ENCODE assay signal across 12 mouse cellular contexts in the genomic region with DNA sequence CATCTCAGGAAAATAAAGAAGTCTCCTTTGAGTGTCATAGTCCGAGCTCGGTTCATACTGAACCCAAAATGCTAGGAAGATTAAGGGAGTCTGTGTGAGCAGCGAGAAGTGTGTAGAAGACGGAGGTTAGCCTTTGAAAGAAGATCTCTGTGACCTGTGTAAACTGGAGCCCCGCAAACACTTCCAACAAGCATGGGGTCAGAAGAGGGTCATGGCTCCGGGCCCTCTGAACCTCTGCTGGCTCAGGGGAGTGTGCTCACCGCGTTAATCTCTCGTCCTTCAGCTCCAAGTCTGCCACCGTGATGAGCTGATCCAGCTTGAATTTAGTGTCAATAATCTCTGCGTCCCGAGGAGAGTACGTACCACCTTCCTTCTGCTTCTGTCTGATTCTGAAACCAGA.
DNase-seq lines count a peak whose midpoint lies in the region; ATAC-seq and TF ChIP-seq lines count a peak whose summit lies in the region.
"Had no signal": no experiment of that assay in that cellular context is flagged by ENCODE, and none has a peak within 500 bp of the region (broad histone marks: within the 10 kb centered on the region; RNA-seq: fewer than 3 reads in every experiment).

No protein-coding gene starts in this region.

- no peaks in the 10 kb centered on the region for H3K4me1 ChIP-seq in heart, embryonic 12.5 days (replicated peaks)
- H3K4me1 ChIP-seq in liver, postnatal 0 days (ENCODE audit: insufficient read depth) = no peaks in the 10 kb centered on the region
- no peaks in the 10 kb centered on the region for H3K4me1 ChIP-seq in liver, embryonic 12.5 days
- H3K4me1 ChIP-seq in embryonic facial prominence, embryonic 10.5 days = peaks cover 6% of the 10 kb centered on the region
- H3K4me1 ChIP-seq in limb, embryonic 10.5 days = peaks cover 5% of the 10 kb centered on the region; the same call in 1 of the 2 replicates
- H3K4me1 ChIP-seq: neural tube, embryonic 13.5 days had no signal

- no peak for ATAC-seq in heart, embryonic 12.5 days (ENCODE audit: insufficient number of reproducible peaks, low FRiP score)
- ATAC-seq in liver, postnatal 0 days = no peak
- no peak for ATAC-seq in liver, embryonic 12.5 days

- TF ChIP-seq EP300 in liver, postnatal 0 days (IDR thresholded peaks at IDR 0.05; ENCODE audit: low read depth) = no peak

- H3K27me3 ChIP-seq in heart, embryonic 12.5 days (replicated peaks) = no peaks in the 10 kb centered on the region
- no peaks in the 10 kb centered on the region for H3K27me3 ChIP-seq in liver, postnatal 0 days (ENCODE audit: insufficient read depth, low read length)
- no peaks in the 10 kb centered on the region for H3K27me3 ChIP-seq in liver, embryonic 12.5 days (replicated peaks)
- no peaks in the 10 kb centered on the region for H3K27me3 ChIP-seq in embryonic facial prominence, embryonic 10.5 days (replicated peaks; ENCODE audit: low read depth, poor library complexity, severe bottlenecking)
- no peaks in the 10 kb centered on the region for H3K27me3 ChIP-seq in limb, embryonic 10.5 days (ENCODE audit: low read depth, poor library complexity, severe bottlenecking)
- H3K27me3 ChIP-seq: neural tube, embryonic 13.5 days had no signal

- no peaks in the 10 kb centered on the region for H3K9me3 ChIP-seq in heart, embryonic 12.5 days (replicated peaks)
- no peaks in the 10 kb centered on the region for H3K9me3 ChIP-seq in liver, postnatal 0 days (ENCODE audit: low read length)
- H3K9me3 ChIP-seq in liver, embryonic 12.5 days (replicated peaks) = no peaks in the 10 kb centered on the region
- H3K9me3 ChIP-seq in embryonic facial prominence, embryonic 10.5 days = no peaks in the 10 kb centered on the region
- no peaks in the 10 kb centered on the region for H3K9me3 ChIP-seq in limb, embryonic 10.5 days (replicated peaks)
- H3K9me3 ChIP-seq: neural tube, embryonic 13.5 days had no signal

- intact Hi-C loops in left cerebral cortex, postnatal 10 days (cut with DNase I) = no loop called here

- no peak for DNase-seq in heart, adult 9 months (ENCODE audit: low spot score in 2 of 2)
- no peak for DNase-seq in liver, postnatal 0 days
- DNase-seq in embryonic facial prominence, embryonic 10.5 days (ENCODE audit: low spot score) = peak; percentile 49
- DNase-seq in limb, embryonic 10.5 days (ENCODE audit: low spot score) = peak; percentile 35
- no peak for DNase-seq in cerebellum, adult 11-12 months
- DNase-seq in left cerebral cortex, postnatal 10 days (ENCODE audit: extremely low spot score in 1 of 2, low spot score in 2 of 2) = no peak
- DNase-seq: cerebellum, postnatal 36 days; right cerebral cortex, postnatal 4 days had no signal

- H3K4me2 ChIP-seq in heart, embryonic 12.5 days = peak overlapping the region; percentile 21; the same call in 1 of the 2 replicates
- peak overlapping the region; percentile 42 for H3K4me2 ChIP-seq in liver, postnatal 0 days (ENCODE audit: low read depth, low read length)
- H3K4me2 ChIP-seq in liver, embryonic 12.5 days = no peak overlapping the region
- H3K4me2 ChIP-seq: neural tube, embryonic 13.5 days had no signal

- no peak overlapping the region for H3K27ac ChIP-seq in heart, embryonic 12.5 days (ENCODE audit: poor library complexity, severe bottlenecking)
- no peak overlapping the region for H3K27ac ChIP-seq in liver, postnatal 0 days (ENCODE audit: low read depth)
- H3K27ac ChIP-seq in liver, embryonic 12.5 days = no peak overlapping the region
- 0 out of 2 replicates have a peak overlapping the region, but pooled peaks have one; percentile 10 for H3K27ac ChIP-seq in embryonic facial prominence, embryonic 10.5 days (replicated peaks)
- no peak overlapping the region for H3K27ac ChIP-seq in limb, embryonic 10.5 days
- H3K27ac ChIP-seq: macrophage; neural tube, embryonic 13.5 days had no signal

- no peak for TF ChIP-seq CTCF in liver, postnatal 0 days (IDR thresholded peaks at IDR 0.05; ENCODE audit: low read depth)

- no peaks in the 10 kb centered on the region for H3K36me3 ChIP-seq in heart, embryonic 12.5 days
- no peaks in the 10 kb centered on the region for H3K36me3 ChIP-seq in liver, postnatal 0 days (replicated peaks; ENCODE audit: insufficient read depth, low read length)
- no peaks in the 10 kb centered on the region for H3K36me3 ChIP-seq in liver, embryonic 12.5 days
- no peaks in the 10 kb centered on the region for H3K36me3 ChIP-seq in embryonic facial prominence, embryonic 10.5 days (replicated peaks)
- H3K36me3 ChIP-seq in limb, embryonic 10.5 days = no peaks in the 10 kb centered on the region
- H3K36me3 ChIP-seq: neural tube, embryonic 13.5 days had no signal

- WGBS in heart, embryonic 12.5 days = 38% methylated on average over 13 of the region's 13 CpGs
- 26% methylated on average over 13 of the region's 13 CpGs for WGBS in liver, postnatal 0 days (ENCODE audit: insufficient replicate concordance)
- WGBS in liver, embryonic 12.5 days (ENCODE audit: insufficient replicate concordance) = 51% methylated on average over 13 of the region's 13 CpGs
- 12% methylated on average over 13 of the region's 13 CpGs for WGBS in embryonic facial prominence, embryonic 10.5 days
- WGBS in limb, embryonic 10.5 days = 7% methylated on average over 13 of the region's 13 CpGs

- no peak overlapping the region for H3K4me3 ChIP-seq in heart, embryonic 12.5 days
- H3K4me3 ChIP-seq in liver, postnatal 0 days (ENCODE audit: low read depth, low read length) = no peak overlapping the region
- H3K4me3 ChIP-seq in liver, embryonic 12.5 days = no peak overlapping the region
- H3K4me3 ChIP-seq in embryonic facial prominence, embryonic 10.5 days = peak overlapping the region; percentile 24
- no peak overlapping the region for H3K4me3 ChIP-seq in limb, embryonic 10.5 days
- H3K4me3 ChIP-seq: neural tube, embryonic 13.5 days had no signal

- H3K9ac ChIP-seq in heart, embryonic 12.5 days = no peak overlapping the region
- H3K9ac ChIP-seq in liver, postnatal 0 days (replicated peaks) = no peak overlapping the region
- H3K9ac ChIP-seq in liver, embryonic 12.5 days = no peak overlapping the region
- H3K9ac ChIP-seq: neural tube, embryonic 13.5 days had no signal

Comparison
In these comparisons a context has a peak if more than half of its experiments do, and no peak if none do; other contexts are left out.
1. DNase-seq: peak in embryonic facial prominence, embryonic 10.5 days (single experiment) and limb, embryonic 10.5 days (single experiment); none in heart, adult 9 months (0 of 2), liver, postnatal 0 days (single experiment), cerebellum, adult 11-12 months (single experiment) and left cerebral cortex, postnatal 10 days (0 of 2).